37 mouse cellular contexts compared by ENCODE assay signal in genomic region chr1:91123004-91123403, GRCm38 (mm10). TPM values are rescaled to one million over a fixed set of nuclear protein-coding genes. Genes with fewer than 3 reads are reported as not detected.
"Had no signal": no experiment of that assay in that cellular context is flagged by ENCODE, and none has a peak within 500 bp of the region (broad histone marks: within the 10 kb centered on the region; RNA-seq: fewer than 3 reads in every experiment).

No protein-coding gene starts in this region.

- H3K4me1 ChIP-seq: heart, embryonic 10.5 days; heart, embryonic 12.5 days; heart, embryonic 15.5 days; hindbrain, embryonic 10.5 days; hindbrain, embryonic 12.5 days; hindbrain, embryonic 13.5 days; hindbrain, embryonic 15.5 days; intestine, embryonic 15.5 days had no signal

- H3K9ac ChIP-seq: heart, embryonic 12.5 days; heart, embryonic 13.5 days; heart, embryonic 15.5 days; hindbrain, embryonic 12.5 days; hindbrain, embryonic 13.5 days; hindbrain, embryonic 14.5 days; hindbrain, embryonic 15.5 days; intestine, embryonic 15.5 days had no signal

- H3K9me3 ChIP-seq: heart, embryonic 15.5 days; hindbrain, embryonic 10.5 days; hindbrain, embryonic 12.5 days; hindbrain, embryonic 13.5 days; hindbrain, embryonic 15.5 days; intestine, embryonic 15.5 days had no signal

- DNase-seq: heart, postnatal 10 days; heart, postnatal 14 days; heart, postnatal 36 days; heart, postnatal 4 days; kidney, adult 11 months; kidney, adult 18-20 months; kidney, adult 2 months; kidney, adult 8-10 months; kidney, adult 9 months; kidney, postnatal 10 days; kidney, postnatal 14 days; kidney, postnatal 25 days; kidney, postnatal 36 days; layer of hippocampus, adult 9-11 months; layer of hippocampus, postnatal 36 days had no signal

- ATAC-seq: hindbrain, embryonic 16.5 days; hindbrain, postnatal 0 days; inflammation-experienced regulatory T-cells, adult 6 months; intestine, embryonic 15.5 days; intestine, embryonic 16.5 days; intestine, postnatal 0 days had no signal

- H3K27me3 ChIP-seq: heart, embryonic 12.5 days; heart, embryonic 13.5 days; heart, embryonic 15.5 days; hindbrain, embryonic 12.5 days; hindbrain, embryonic 13.5 days; hindbrain, embryonic 15.5 days; intestine, embryonic 15.5 days had no signal

- H3K4me2 ChIP-seq: heart, embryonic 11.5 days; heart, embryonic 12.5 days; heart, embryonic 13.5 days; heart, embryonic 15.5 days; hindbrain, embryonic 12.5 days; hindbrain, embryonic 13.5 days; hindbrain, embryonic 14.5 days; hindbrain, embryonic 15.5 days; intestine, embryonic 15.5 days had no signal

- H3K27ac ChIP-seq: heart, embryonic 10.5 days; heart, embryonic 13.5 days; heart, embryonic 15.5 days; hindbrain, embryonic 10.5 days; hindbrain, embryonic 12.5 days; hindbrain, embryonic 13.5 days; hindbrain, embryonic 14.5 days; hindbrain, embryonic 15.5 days; hindbrain, postnatal 0 days; intestine, embryonic 15.5 days; layer of hippocampus, adult 2 months; left cerebral cortex, adult 2 months had no signal

- H3K4me3 ChIP-seq: heart, embryonic 10.5 days; heart, embryonic 12.5 days; heart, embryonic 13.5 days; heart, embryonic 15.5 days; hindbrain, embryonic 10.5 days; hindbrain, embryonic 12.5 days; hindbrain, embryonic 13.5 days; hindbrain, embryonic 15.5 days; intestine, embryonic 15.5 days; layer of hippocampus, adult 2 months; left cerebral cortex, adult 2 months had no signal

RNA-seq across cellular contexts. Expression of gene Rbm44, which starts 21.9 kb away (rescaled TPM):
- total RNA-seq: heart, postnatal 36 days; hindbrain, postnatal 0 days; layer of hippocampus, adult 2 months; layer of hippocampus, postnatal 10 days; layer of hippocampus, postnatal 14 days; layer of hippocampus, postnatal 25 days; layer of hippocampus, postnatal 36 days; left cerebral cortex, adult 2 months had no signal
- polyA plus RNA-seq: kidney, adult 2 months; large intestine, adult 2 months had no signal
